Mouse (Mus musculus) left cerebral cortex, adult 6 months (tissue): ENCODE data around the gene 1810009A15Rik. TPM values are rescaled to one million over a fixed set of nuclear protein-coding genes. Genes with fewer than 3 reads are reported as not detected.

ENCODE experiments used
- long read RNA-seq, 2 experiments: library from polyadenylated mRNA; unstranded; transcript quantifications; one replicate each; pipeline ENCODE4 v2.0.0; 2019 to 2020
- polyA plus RNA-seq: library from polyadenylated mRNA; unstranded; fragments of <200 nt; fragmentation: Nextera tagmentation; gene quantifications from 2 replicates; pipeline ENCODE4 v1.2.3, GENCODE M21; 2021

The 1810009A15Rik gene
- 71.4 and 81.8 TPM in 2 replicates for polyA plus RNA-seq
- long read RNA-seq, experiment 1, transcript 1810009A15Rik-201 (4 exons, 806 nt): major isoform, 12 of 17 reads
- long read RNA-seq, experiment 1, partial matches to known transcripts: 3 of 17 reads
- long read RNA-seq, experiment 1, other reads (novel, unspliced or antisense): 0 of 17 reads
- long read RNA-seq, experiment 2, transcript 1810009A15Rik-201 (4 exons, 806 nt): major isoform, 64 of 71 reads
- long read RNA-seq, experiment 2, partial matches to known transcripts: 0 of 71 reads
- long read RNA-seq, experiment 2, other reads (novel, unspliced or antisense): 1 of 71 reads

GRCm38 (mm10) chr19:8888511-8889385, at the start of gene 1810009A15Rik, which contains the start of gene Gm49416:
Gene 1810009A15Rik (plus strand): TSS chr19:8888853.
Gene Gm49416 (plus strand): TSS chr19:8888926.

GRCm38 (mm10) chr19:8839103-8839907, 49.3 kb upstream of the 1810009A15Rik start, which contains the start of gene Gng3:
Gene Gng3 (minus strand): TSS chr19:8839194.

GRCm38 (mm10) chr19:8850402-8850901, 38.2 kb upstream of the 1810009A15Rik start, which contains the start of gene Lrrn4cl:
Gene Lrrn4cl (plus strand): TSS chr19:8850768.

GRCm38 (mm10) chr19:8871267-8872186, 17.1 kb upstream of the 1810009A15Rik start, which contains the start of gene Ubxn1:
Gene Ubxn1 (plus strand): TSS chr19:8871496.

GRCm38 (mm10) chr19:8880311-8881033, 8.2 kb upstream of the 1810009A15Rik start, which contains the start of gene Uqcc3:
Gene Uqcc3 (minus strand): TSS chr19:8880923.

DNA sequence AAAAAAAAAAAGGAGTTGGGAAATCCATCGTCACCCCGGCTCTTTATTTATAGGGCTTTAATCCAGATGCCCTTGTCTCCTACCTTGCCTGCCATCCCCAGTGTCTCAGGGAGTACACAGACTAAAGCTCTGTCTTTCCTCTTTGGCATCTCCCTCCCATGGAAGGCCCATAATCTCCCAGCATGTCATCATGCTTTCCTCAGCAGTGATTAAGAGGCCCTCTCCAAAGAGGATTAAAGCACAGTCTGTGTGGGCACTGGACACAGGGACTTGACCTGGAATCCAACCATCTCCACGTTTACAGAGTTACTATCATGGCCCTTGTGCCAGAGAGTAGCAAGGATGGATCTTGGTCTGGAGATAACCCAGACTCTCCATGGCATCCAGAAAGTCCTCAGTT, 5.0 kb upstream of the 1810009A15Rik start, which contains the start of the genes Lbhd1 and Gm49403:
Lbhd1 (plus strand) TSS at position 117 of the 400 bp plus-strand sequence.
Gm49403 (plus strand) TSS at position 315 of the 400 bp plus-strand sequence.

DNA sequence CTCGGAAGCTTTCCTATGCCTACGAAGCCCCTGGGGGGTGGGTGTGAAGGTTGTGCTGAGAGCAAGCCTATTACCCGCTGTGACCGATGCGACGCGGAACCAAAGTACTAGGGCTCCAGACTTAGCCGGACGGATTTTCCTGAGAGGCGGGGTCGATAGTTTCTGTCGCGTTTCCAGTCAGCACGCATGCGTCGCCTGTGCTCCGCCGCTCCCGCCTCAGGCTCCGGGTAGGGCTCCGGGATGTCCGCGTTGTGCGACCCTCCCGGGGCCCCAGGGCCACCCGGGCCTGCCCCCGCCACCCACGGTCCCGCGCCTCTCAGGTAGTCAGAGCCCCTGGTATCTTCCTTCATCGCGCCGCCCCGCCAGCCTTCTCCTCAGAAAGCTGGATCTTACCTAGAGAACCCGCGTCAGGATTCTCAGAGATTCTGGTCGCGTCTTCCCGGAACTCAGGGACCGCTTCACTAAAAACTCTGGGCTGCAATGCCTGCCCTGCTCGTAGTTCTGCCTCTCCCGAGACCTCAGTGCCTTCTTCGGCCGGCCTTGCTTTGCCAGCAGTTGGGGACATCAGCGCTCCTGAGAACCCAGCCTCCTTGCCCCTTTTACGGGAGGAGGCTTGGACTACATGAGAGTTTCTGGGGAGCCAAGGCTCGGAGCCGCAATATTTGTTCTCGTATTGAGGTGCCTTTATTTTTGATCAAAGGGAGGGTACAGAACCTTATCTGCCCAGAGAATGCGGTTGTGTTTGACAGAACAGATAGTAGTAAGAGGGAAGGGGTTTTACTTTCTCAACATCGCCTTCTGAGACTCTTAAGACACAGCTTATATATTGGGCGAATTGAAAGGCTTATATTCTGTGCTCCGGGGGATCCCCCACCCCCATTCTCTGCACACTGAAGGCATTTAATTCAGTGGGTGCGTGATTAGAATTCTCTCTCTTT, 4.4 kb downstream of the 1810009A15Rik start, which contains the start of gene Ints5:
Ints5 (plus strand) TSS at position 177 of the 938 bp plus-strand sequence.

DNA sequence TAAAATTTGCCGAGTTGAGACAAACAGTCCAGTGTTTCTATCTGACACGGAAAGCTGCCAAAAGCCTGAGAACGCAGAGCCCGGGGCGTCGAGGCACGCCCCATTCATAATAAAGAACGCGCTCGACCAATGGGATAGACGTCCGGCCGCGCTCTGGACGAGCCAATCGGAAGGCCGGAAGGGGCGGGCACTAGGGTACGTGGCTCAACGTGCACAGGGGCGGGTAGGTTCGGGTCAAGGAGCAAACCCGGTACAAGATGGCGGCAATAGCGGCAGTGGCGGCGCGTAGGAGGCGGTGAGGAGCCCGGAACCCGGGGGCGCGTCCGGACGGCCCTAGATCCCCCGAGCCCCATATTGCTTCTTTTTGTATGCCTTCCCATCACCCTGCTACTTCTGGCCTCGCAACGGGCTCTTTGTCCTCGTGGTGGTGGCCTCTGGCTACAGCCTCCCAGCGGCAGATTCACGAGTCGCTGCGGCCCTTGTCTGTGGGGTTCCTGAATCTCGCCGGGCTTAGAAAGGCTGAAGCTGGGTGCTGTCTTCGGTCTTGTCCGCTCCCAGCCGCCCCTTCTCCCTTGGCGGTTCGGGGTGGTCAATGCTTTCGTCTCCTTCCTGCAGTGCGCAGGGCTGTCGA, 9.3 kb downstream of the 1810009A15Rik start, which contains the start of gene Ganab:
Ganab (plus strand) TSS at position 207 of the 631 bp plus-strand sequence.

DNA sequence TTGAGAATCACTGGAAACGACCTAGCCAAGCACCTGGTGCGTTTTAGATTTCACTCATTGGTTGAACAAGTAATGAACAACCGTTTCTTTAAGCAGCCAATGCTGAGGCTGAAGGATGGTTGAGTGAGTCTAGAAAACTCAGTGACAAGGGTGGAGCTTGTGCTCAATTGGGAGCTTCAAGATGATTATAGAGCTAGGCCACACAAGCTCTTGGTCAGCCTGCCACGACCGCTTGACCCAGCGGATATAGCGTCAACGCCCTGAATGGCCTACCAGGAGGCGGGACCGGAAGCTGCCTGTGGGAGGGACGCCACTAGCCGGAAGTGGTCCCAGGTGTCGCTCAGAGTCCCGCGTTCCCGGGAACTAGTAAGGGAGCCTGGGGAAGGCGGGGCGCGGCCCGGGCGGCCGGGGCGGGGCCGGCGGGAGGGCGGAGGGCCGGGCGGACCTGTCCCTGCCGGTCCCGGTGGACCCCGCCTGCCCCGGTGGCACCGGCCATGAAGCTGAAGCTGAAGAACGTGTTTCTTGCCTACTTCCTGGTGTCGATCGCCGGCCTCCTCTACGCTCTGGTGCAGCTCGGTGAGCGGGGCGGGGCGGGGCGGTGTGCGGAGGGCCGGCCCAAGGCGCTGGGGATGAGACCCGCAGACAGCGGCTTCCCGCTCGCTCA, 31.6 kb downstream of the 1810009A15Rik start, which contains the start of gene B3gat3:
B3gat3 (plus strand) TSS at position 302 of the 664 bp plus-strand sequence.

DNA sequence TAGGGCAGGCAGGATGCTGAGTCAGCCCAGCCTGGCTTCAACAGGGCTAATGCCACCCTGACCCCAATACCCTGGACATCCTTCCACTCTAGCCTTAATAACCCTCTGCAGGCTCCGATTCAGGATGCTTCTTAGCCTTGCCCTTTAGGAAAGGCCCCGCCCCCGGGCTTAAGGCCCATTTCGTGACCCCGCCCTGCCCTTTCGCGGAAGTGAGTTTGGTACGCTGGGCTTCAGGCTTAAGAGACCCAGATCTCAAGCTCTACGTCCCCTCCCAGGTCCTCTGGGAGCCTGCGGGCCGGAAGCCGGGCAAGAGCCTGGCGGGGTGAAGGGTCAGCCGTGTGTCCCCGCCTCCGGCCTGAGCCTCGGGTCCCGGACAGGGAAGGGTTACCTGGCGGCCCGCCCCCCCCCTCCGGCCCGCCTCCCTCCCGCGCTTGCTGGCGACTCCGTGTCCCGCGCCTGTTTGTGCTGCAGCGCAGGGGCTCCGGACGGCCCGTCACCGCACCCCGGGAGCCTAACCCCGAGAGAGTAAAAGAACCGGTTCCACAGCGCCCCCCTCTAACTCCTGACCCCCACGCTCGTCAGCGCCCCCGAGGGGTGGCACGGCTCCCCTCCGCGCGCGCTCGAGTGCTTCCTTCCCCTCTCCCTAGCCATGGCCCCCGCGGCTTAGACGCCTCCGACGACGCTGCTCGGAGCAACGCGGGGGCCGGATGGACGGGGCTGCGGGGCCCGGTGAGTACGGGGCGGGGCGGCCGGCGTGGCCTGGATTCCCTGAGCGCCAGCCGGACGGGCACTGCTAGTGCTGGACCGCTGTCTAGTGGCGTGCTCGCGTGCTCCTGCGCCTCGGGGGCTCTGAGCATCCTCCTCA, 40.8 kb downstream of the 1810009A15Rik start, which contains the start of the genes Rom1 and Eml3:
Rom1 (minus strand) TSS at position 133 of the 865 bp plus-strand sequence.
Eml3 (plus strand) TSS at position 329 of the 865 bp plus-strand sequence.

Other genes with a start within 250 kb of the 1810009A15Rik start
- gene Chrm1, start 225.1 kb upstream of the 1810009A15Rik start, polyA plus RNA-seq: 41.2 and 88.0 TPM in 2 replicates
- gene Slc3a2, start 165.5 kb upstream of the 1810009A15Rik start, polyA plus RNA-seq: 169 and 178 TPM in 2 replicates
- 57.2 and 64.9 TPM in 2 replicates for gene Wdr74, start 153.0 kb upstream of the 1810009A15Rik start, polyA plus RNA-seq
- gene 1700092M07Rik, start 148.1 kb upstream of the 1810009A15Rik start, polyA plus RNA-seq: not detected in 2 replicates
- 33.4 and 33.5 TPM in 2 replicates for gene Stx5a, start 147.4 kb upstream of the 1810009A15Rik start, polyA plus RNA-seq
- 23.9 and 27.6 TPM in 2 replicates for gene Nxf1, start 131.8 kb upstream of the 1810009A15Rik start, polyA plus RNA-seq
- 234 and 250 TPM in 2 replicates for gene Tmem223, start 117.9 kb upstream of the 1810009A15Rik start, polyA plus RNA-seq
- 28.2 and 37.0 TPM in 2 replicates for gene Tmem179b, start 114.4 kb upstream of the 1810009A15Rik start, polyA plus RNA-seq
- gene Taf6l, start 102.4 kb upstream of the 1810009A15Rik start, polyA plus RNA-seq: 11.5 and 16.0 TPM in 2 replicates
- gene Polr2g, start 90.3 kb upstream of the 1810009A15Rik start, polyA plus RNA-seq: 224 and 251 TPM in 2 replicates
- 2.2 and 3.2 TPM in 2 replicates for gene Zbtb3, start 86.3 kb upstream of the 1810009A15Rik start, polyA plus RNA-seq
- 22.4 and 24.7 TPM in 2 replicates for gene Ttc9c, start 69.5 kb upstream of the 1810009A15Rik start, polyA plus RNA-seq
- 5.9 and 11.9 TPM in 2 replicates for gene Hnrnpul2, start 68.8 kb upstream of the 1810009A15Rik start, polyA plus RNA-seq
- gene AC129217.1, start 59.1 kb upstream of the 1810009A15Rik start, polyA plus RNA-seq: not detected in 2 replicates
- gene Bscl2, start 51.4 kb upstream of the 1810009A15Rik start, polyA plus RNA-seq: 80.3 and 99.9 TPM in 2 replicates
- 271 and 278 TPM in 2 replicates for gene Gng3, start 49.7 kb upstream of the 1810009A15Rik start, polyA plus RNA-seq
- 0.28 and 0.50 TPM in 2 replicates for gene Lrrn4cl, start 38.1 kb upstream of the 1810009A15Rik start, polyA plus RNA-seq
- gene Ubxn1, start 17.4 kb upstream of the 1810009A15Rik start, polyA plus RNA-seq: 157 and 163 TPM in 2 replicates
- 68.8 and 84.0 TPM in 2 replicates for gene Uqcc3, start 7.9 kb upstream of the 1810009A15Rik start, polyA plus RNA-seq
- 9.7 and 11.2 TPM in 2 replicates for gene Lbhd1, start 5.1 kb upstream of the 1810009A15Rik start, polyA plus RNA-seq
- not detected in 2 replicates for gene Gm49403, start 4.9 kb upstream of the 1810009A15Rik start, polyA plus RNA-seq
- 5.9 and 13.0 TPM in 2 replicates for gene Gm49416, start 73 bp downstream of the 1810009A15Rik start, polyA plus RNA-seq
- gene Ints5, start 4.2 kb downstream of the 1810009A15Rik start, polyA plus RNA-seq: 6.4 and 8.5 TPM in 2 replicates
- gene Ganab, start 9.2 kb downstream of the 1810009A15Rik start, polyA plus RNA-seq: 15.2 and 19.0 TPM in 2 replicates
- gene B3gat3, start 31.5 kb downstream of the 1810009A15Rik start, polyA plus RNA-seq: 49.0 and 67.5 TPM in 2 replicates
- 4.9 and 6.0 TPM in 2 replicates for gene Rom1, start 40.5 kb downstream of the 1810009A15Rik start, polyA plus RNA-seq
- gene Eml3, start 40.7 kb downstream of the 1810009A15Rik start, polyA plus RNA-seq: 3.1 and 4.0 TPM in 2 replicates
- gene Mta2, start 53.0 kb downstream of the 1810009A15Rik start, polyA plus RNA-seq: 20.4 and 23.0 TPM in 2 replicates
- 10.3 and 11.3 TPM in 2 replicates for gene Tut1, start 65.0 kb downstream of the 1810009A15Rik start, polyA plus RNA-seq
- gene Eef1g, start 78.2 kb downstream of the 1810009A15Rik start, polyA plus RNA-seq: 432 and 459 TPM in 2 replicates
- gene Ahnak, start 100.4 kb downstream of the 1810009A15Rik start, polyA plus RNA-seq: 4.5 and 4.9 TPM in 2 replicates
- not detected in 2 replicates for gene Scgb1a1, start 199.1 kb downstream of the 1810009A15Rik start, polyA plus RNA-seq
- 79.9 and 101 TPM in 2 replicates for gene Asrgl1, start 246.8 kb downstream of the 1810009A15Rik start, polyA plus RNA-seq